In the genomic region with DNA sequence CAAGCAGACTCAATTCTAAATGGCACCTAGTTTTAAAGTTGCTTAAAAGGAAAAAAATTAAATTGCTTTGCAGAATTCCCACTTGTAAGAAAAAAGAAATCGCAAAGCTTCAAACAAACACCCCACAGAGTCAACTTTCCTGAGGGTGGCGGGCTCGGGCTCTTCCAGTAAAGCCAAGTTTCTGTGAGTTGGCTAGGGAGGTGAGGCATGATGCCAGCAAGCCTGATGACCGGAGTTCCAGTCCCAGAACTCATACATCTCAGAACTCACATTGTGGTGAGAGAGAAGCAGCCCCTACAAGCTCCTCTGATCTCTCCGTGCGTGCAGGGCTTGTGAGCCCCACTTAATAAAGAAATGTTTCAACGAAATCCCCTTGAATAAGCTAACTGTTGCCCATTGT, we compare ENCODE assay signal across 25 mouse cellular contexts.
DNase-seq lines count a peak whose midpoint lies in the region; TF ChIP-seq lines count a peak whose summit lies in the region.
"Had no signal": no experiment of that assay in that cellular context is flagged by ENCODE, and none has a peak within 500 bp of the region (broad histone marks: within the 10 kb centered on the region; RNA-seq: fewer than 3 reads in every experiment).

No protein-coding gene starts in this region.

- H3K4me3 ChIP-seq in gastrocnemius, adult 2 months = no peak overlapping the region
- H3K4me3 ChIP-seq: heart, embryonic 10.5 days; heart, embryonic 15.5 days; hindbrain, embryonic 12.5 days; limb, embryonic 10.5 days; limb, embryonic 15.5 days; liver, embryonic 13.5 days; midbrain, embryonic 13.5 days; neural tube, embryonic 13.5 days; stomach, embryonic 15.5 days had no signal

- H3K27ac ChIP-seq in gastrocnemius, adult 2 months = no peak overlapping the region
- H3K27ac ChIP-seq: heart, embryonic 10.5 days; heart, embryonic 15.5 days; hindbrain, embryonic 12.5 days; limb, embryonic 10.5 days; liver, embryonic 13.5 days; macrophage; midbrain, embryonic 13.5 days; neural tube, embryonic 13.5 days; stomach, embryonic 15.5 days had no signal

- intact Hi-C loops in gastrocnemius, adult 2 months (cut with DNase I) = no loop called here

- no peak for TF ChIP-seq CTCF in gastrocnemius, adult 2 months (IDR thresholded peaks at IDR 0.05)

- DNase-seq in gastrocnemius, adult 18-20 months (ENCODE audit: low spot score) = peak; percentile 28
- no peak for DNase-seq in gastrocnemius, postnatal 25 days
- peak; percentile 74 for DNase-seq in adipocyte (ENCODE audit: low spot score)
- peak; percentile 53 for DNase-seq in gastrocnemius, adult 2 months
- peak; percentile 60 for DNase-seq in lung, postnatal 14 days
- no peak for DNase-seq in right cerebral cortex, postnatal 4 days
- DNase-seq in spleen, postnatal 14 days (ENCODE audit: low spot score in 2 of 2) = no peak
- DNase-seq: adrenal gland, postnatal 36 days; B cell, adult 2 months; cerebellum, adult 2 months; heart, postnatal 36 days; kidney, adult 9 months; kidney, postnatal 10 days; layer of hippocampus, postnatal 36 days; liver, embryonic 13.5 days; thymus, postnatal 14 days had no signal

Comparison
In these comparisons a context has a peak if more than half of its experiments do, and no peak if none do; other contexts are left out.
1. DNase-seq: peak in gastrocnemius, adult 18-20 months (single experiment), adipocyte (single experiment), gastrocnemius, adult 2 months (single experiment) and lung, postnatal 14 days (single experiment); none in gastrocnemius, postnatal 25 days (single experiment), right cerebral cortex, postnatal 4 days (single experiment) and spleen, postnatal 14 days (0 of 2).